Mouse (Mus musculus): ENCODE results near the gene Snx1.

- TF ChIP-seq FLI1 (IDR thresholded peaks at IDR 0.05; ENCODE audit: low read length) (no peak), GATA1 (IDR thresholded peaks at IDR 0.05; ENCODE audit: borderline replicate concordance, low read length) (no peak)
Measured at GRCm38 (mm10) chr9:66051493-66051892, 74.9 kb downstream of the Snx1 start.

All from megakaryocyte, embryonic 14.5 days (primary cell).